Mouse (Mus musculus): Measurements from ENCODE around the gene Fat3. TPM values are rescaled to one million over a fixed set of nuclear protein-coding genes. Genes with fewer than 3 reads are reported as not detected.

Gene Fat3
- polyA plus RNA-seq, 1 experiment from 2014 or later = 16.8 TPM

DNA sequence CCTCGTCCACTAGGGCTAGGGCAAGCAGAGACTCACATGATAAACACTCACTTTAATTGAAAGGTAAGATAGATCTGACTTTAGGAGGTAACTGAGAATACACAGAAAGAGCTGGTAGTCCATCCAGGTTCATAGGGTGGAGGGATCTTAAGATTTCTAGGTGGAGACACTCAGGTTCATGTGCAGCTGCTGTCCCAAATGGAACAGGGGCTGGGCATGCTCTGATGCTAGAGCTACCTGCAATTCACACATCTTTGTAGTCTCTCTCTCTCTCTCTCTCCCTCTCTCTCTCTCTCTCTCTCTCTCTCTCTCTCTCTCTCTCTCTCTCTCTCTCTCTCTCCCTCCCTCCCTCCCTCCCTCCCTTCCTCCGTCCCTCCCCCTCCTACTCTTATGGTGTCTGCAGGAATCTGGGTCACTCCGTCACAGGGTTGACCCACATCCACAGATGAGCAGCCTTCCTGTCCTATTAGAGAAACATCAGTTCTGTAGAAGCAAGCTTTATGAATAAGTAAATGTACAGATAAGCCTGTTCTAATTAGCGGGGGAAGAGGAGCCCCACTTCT is 148.5 kb downstream of the Fat3 start:
- WGBS = 39% methylated on average over 3 of the region's 4 CpGs
- no peak overlapping the region for H3K9ac ChIP-seq (ENCODE audit: low read length)
- no peaks in the 10 kb centered on the region for H3K9me3 ChIP-seq (ENCODE audit: control insufficient read depth, low read length)
- DNase-seq (ENCODE audit: low spot score) (no peak), ATAC-seq (ENCODE audit: insufficient read depth, low FRiP score, low TSS enrichment) (peak; percentile 40; the same call in 1 of the 2 replicates)
- H3K36me3 ChIP-seq (ENCODE audit: control insufficient read depth, insufficient read depth, low read length) = no peaks in the 10 kb centered on the region
- H3K27ac ChIP-seq (ENCODE audit: low read depth, low read length) = no peak overlapping the region
- H3K4me1 ChIP-seq (ENCODE audit: control insufficient read depth, insufficient read depth, low read length) = peaks cover 11% of the 10 kb centered on the region; the same call in 1 of the 2 replicates
- no peaks in the 10 kb centered on the region for H3K27me3 ChIP-seq (ENCODE audit: control insufficient read depth, insufficient read depth, low read length)
- no peak overlapping the region for H3K4me2 ChIP-seq (ENCODE audit: low read depth)
- H3K4me3 ChIP-seq (ENCODE audit: low read depth, low read length) = no peak overlapping the region

DNA sequence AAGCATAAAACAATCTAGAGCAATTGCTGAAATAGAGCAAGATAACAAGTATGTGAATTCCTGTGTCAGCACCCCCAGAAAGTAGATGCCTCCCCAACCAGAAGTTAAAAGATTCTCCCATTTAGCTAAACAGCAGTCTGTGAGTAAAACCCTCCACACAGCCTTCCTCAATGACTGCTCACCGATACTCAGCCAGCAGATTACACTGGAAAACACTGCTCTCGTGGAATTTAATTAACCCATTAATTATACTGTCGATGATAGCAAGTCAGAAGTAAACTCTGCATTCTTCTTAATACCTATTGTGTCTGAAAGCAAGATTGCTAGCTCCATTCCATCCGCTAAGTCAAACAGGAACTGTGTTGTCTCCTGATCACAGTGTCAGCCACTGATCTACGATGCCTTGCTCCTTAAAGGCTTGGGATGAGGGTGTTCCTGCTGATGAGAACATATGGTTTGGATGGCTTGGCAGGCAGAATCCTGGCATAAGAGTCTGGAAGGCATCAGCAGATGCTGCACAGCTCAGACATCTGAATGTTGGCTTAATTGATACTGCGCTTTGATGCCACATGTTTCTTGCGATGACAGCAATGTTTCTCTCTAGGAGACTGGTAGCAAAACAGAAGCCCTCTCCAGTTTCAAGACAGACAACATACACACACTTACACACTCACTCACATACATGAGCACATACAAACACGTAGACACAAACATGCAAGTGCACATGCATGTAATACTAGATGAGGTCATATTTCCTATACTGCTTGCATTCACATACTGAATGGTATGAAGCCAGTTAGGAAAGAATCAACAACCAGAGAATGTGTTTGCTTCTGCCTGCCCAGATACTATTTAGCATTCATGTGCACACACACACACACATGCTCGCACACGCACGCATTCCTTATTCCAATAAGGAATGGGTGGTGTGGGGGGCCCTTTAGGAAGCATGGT is 155.9 kb downstream of the Fat3 start:
- Histone ChIP-seq H3K36me3 (ENCODE audit: control insufficient read depth, insufficient read depth, low read length) (no peaks in the 10 kb centered on the region), H3K4me2 (ENCODE audit: low read depth) (no peak overlapping the region), H3K9ac (ENCODE audit: low read length) (no peak overlapping the region), H3K9me3 (ENCODE audit: control insufficient read depth, low read length) (no peaks in the 10 kb centered on the region), H3K4me3 (ENCODE audit: low read depth, low read length) (no peak overlapping the region), H3K27me3 (ENCODE audit: control insufficient read depth, insufficient read depth, low read length) (no peaks in the 10 kb centered on the region), H3K27ac (ENCODE audit: low read depth, low read length) (no peak overlapping the region), H3K4me1 (ENCODE audit: control insufficient read depth, insufficient read depth, low read length) (0 out of 2 replicates have a peak, but pooled peaks cover 2% of the 10 kb centered on the region)
- DNase-seq (ENCODE audit: low spot score) = no peak
- no peak for ATAC-seq (ENCODE audit: insufficient read depth, low FRiP score, low TSS enrichment)
- WGBS = 66% methylated on average over 11 of the region's 11 CpGs

DNA sequence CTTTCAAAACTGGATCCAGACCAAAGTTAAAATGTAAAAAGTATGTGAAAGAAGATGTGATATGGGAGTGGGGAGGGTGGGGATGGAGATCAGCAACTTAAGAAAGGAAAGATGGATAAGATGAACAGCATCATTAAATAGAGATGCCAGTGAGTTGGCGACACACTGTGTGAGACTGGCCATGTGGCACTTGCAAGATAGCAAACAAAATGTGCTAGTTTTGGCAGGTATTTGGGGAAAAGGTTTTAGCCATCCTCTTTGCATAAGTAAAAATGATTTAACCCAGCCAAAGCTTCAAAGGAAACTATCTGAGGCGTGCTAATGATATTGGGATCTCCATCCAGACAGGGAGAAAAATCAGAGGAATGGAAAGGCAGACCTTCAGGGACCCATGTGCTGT is 157.9 kb downstream of the Fat3 start:
- Histone ChIP-seq H3K27me3 (ENCODE audit: control insufficient read depth, insufficient read depth, low read length) (no peaks in the 10 kb centered on the region), H3K4me1 (ENCODE audit: control insufficient read depth, insufficient read depth, low read length) (0 out of 2 replicates have a peak, but pooled peaks cover 2% of the 10 kb centered on the region), H3K9ac (ENCODE audit: low read length) (no peak overlapping the region), H3K9me3 (ENCODE audit: control insufficient read depth, low read length) (no peaks in the 10 kb centered on the region), H3K27ac (ENCODE audit: low read depth, low read length) (no peak overlapping the region), H3K4me3 (ENCODE audit: low read depth, low read length) (no peak overlapping the region), H3K4me2 (ENCODE audit: low read depth) (no peak overlapping the region), H3K36me3 (ENCODE audit: control insufficient read depth, insufficient read depth, low read length) (no peaks in the 10 kb centered on the region)
- WGBS = 78% methylated on average over 2 of the region's 2 CpGs
- ATAC-seq (ENCODE audit: insufficient read depth, low FRiP score, low TSS enrichment) (no peak), DNase-seq (ENCODE audit: low spot score) (no peak)

DNA sequence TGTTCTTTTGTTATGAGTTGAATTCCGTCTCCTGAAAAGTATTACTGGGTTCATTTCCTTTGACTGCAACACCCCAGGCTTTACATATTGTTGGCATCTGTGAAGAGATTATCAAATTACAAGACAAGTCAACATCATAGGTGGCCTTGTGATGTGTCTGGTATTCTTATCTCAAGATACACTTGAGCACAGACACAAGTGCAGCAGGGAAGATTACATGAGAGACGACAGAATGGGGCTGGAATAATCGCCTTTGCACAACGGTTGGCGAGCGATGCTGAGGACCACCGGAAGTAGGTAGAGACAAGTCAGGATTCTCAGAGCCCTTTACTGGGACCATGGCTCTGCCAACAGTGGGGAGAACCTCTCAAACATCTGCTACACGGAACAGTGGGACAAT is 158.5 kb downstream of the Fat3 start:
- DNase-seq (ENCODE audit: low spot score) = no peak
- Histone ChIP-seq H3K36me3 (ENCODE audit: control insufficient read depth, insufficient read depth, low read length) (no peaks in the 10 kb centered on the region), H3K4me2 (ENCODE audit: low read depth) (no peak overlapping the region), H3K4me1 (ENCODE audit: control insufficient read depth, insufficient read depth, low read length) (0 out of 2 replicates have a peak, but pooled peaks cover 2% of the 10 kb centered on the region), H3K9me3 (ENCODE audit: control insufficient read depth, low read length) (no peaks in the 10 kb centered on the region), H3K4me3 (ENCODE audit: low read depth, low read length) (no peak overlapping the region), H3K27me3 (ENCODE audit: control insufficient read depth, insufficient read depth, low read length) (no peaks in the 10 kb centered on the region), H3K9ac (ENCODE audit: low read length) (no peak overlapping the region), H3K27ac (ENCODE audit: low read depth, low read length) (no peak overlapping the region)
- no peak for ATAC-seq (ENCODE audit: insufficient read depth, low FRiP score, low TSS enrichment)
- 85% methylated on average over 8 of the region's 8 CpGs for WGBS

DNA sequence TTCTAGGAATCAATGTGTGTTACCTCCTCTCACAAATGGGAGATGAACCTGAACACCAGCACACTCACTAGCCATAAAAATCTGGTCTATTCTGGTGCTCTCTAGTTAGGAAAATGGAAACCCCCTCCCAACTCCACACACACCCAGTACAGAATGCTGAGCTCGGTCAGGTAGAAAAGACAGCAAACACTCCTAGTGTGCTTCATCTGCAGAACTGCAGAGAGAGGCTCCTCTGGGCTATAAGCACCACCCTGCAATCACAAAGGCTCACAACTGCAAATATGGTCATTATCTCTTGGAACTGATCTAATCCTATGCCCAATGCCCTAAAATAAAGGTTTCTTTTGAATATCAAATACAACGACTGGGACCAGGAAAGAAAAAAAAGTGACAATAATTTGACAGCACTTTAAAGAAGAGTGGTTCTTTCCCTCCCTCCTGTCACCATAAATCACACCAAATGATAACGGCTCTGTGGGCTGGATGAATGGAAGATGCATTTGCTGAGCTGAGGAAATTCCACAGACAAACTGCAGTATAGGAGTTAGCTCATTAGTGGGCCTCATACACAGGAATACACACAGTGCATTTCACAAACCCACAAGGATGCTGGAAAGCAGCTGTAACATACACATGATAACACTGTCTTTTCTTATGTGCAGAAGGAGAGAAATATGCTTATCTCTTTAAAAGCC is 170.6 kb downstream of the Fat3 start:
- ATAC-seq (ENCODE audit: insufficient read depth, low FRiP score, low TSS enrichment) (no peak), DNase-seq (ENCODE audit: low spot score) (no peak)
- Histone ChIP-seq H3K4me1 (ENCODE audit: control insufficient read depth, insufficient read depth, low read length) (no peaks in the 10 kb centered on the region), H3K36me3 (ENCODE audit: control insufficient read depth, insufficient read depth, low read length) (no peaks in the 10 kb centered on the region), H3K9ac (ENCODE audit: low read length) (no peak overlapping the region), H3K4me3 (ENCODE audit: low read depth, low read length) (no peak overlapping the region), H3K4me2 (ENCODE audit: low read depth) (no peak overlapping the region), H3K27ac (ENCODE audit: low read depth, low read length) (no peak overlapping the region), H3K9me3 (ENCODE audit: control insufficient read depth, low read length) (no peaks in the 10 kb centered on the region), H3K27me3 (ENCODE audit: control insufficient read depth, insufficient read depth, low read length) (no peaks in the 10 kb centered on the region)
- WGBS = 17% methylated on average over 3 of the region's 3 CpGs

DNA sequence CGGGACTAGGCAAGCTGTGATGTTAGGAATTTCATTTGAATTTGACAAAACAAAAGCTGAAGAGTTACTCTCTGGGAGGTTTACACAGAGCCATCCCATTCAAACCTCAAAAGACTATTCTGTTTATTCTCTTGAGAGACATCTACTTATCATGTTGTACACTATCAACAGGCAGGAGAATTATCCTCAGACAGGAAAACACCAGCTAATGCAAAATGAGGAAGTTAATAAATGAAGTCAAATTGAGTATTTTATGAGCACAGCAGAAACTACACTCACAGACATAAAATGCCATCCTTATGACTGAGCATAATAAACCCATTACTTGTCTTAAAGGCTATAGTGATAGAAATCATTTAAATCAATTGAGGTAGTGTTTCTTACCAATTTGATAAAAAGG is 182.1 kb downstream of the Fat3 start:
- ATAC-seq (ENCODE audit: insufficient read depth, low FRiP score, low TSS enrichment) (no peak), DNase-seq (ENCODE audit: low spot score) (no peak)
- no peak overlapping the region for H3K27ac ChIP-seq (ENCODE audit: low read depth, low read length)
- H3K36me3 ChIP-seq (ENCODE audit: control insufficient read depth, insufficient read depth, low read length) = no peaks in the 10 kb centered on the region
- no peak overlapping the region for H3K4me3 ChIP-seq (ENCODE audit: low read depth, low read length)
- no peak overlapping the region for H3K4me2 ChIP-seq (ENCODE audit: low read depth)
- no peaks in the 10 kb centered on the region for H3K4me1 ChIP-seq (ENCODE audit: control insufficient read depth, insufficient read depth, low read length)
- WGBS = 83% methylated on average over 1 of the region's 1 CpGs
- H3K9ac ChIP-seq (ENCODE audit: low read length) = no peak overlapping the region
- no peaks in the 10 kb centered on the region for H3K27me3 ChIP-seq (ENCODE audit: control insufficient read depth, insufficient read depth, low read length)
- H3K9me3 ChIP-seq (ENCODE audit: control insufficient read depth, low read length) = no peaks in the 10 kb centered on the region

DNA sequence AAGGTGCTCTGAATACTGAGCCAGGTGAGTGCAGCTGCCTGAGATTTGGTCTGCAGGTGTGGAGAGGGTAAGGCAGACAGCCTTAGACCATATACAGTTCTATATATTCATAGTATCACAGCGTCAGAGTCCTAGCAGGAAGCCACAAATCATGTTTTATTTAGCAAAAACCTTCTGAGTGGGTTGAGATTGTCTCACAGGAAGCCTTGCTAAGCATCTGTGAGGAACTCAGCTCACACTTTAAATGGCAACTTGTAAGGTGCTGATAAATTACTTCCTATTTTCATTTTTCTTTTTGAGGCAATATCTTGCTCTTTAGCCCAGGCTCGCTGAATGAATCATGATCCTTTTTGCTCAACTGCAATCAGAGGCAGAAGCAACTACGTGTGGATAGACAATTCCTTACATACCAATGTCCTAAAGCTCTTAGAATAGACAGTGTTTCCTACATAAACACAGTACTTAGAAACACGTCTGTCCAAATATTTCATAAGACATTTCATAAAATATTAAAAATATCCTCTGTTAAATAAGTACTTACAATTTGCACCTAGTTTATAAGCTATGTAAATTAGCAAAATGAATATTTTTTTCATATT is 188.4 kb downstream of the Fat3 start:
- ATAC-seq (ENCODE audit: insufficient read depth, low FRiP score, low TSS enrichment) (no peak), DNase-seq (ENCODE audit: low spot score) (no peak)
- peaks cover 13% of the 10 kb centered on the region; the same call in 1 of the 2 replicates for H3K4me1 ChIP-seq (ENCODE audit: control insufficient read depth, insufficient read depth, low read length)
- H3K9me3 ChIP-seq (ENCODE audit: control insufficient read depth, low read length) = no peaks in the 10 kb centered on the region
- no peak overlapping the region for H3K4me2 ChIP-seq (ENCODE audit: low read depth)
- no peaks in the 10 kb centered on the region for H3K27me3 ChIP-seq (ENCODE audit: control insufficient read depth, insufficient read depth, low read length)
- H3K36me3 ChIP-seq (ENCODE audit: control insufficient read depth, insufficient read depth, low read length) = no peaks in the 10 kb centered on the region
- no peak overlapping the region for H3K4me3 ChIP-seq (ENCODE audit: low read depth, low read length)
- no peak overlapping the region for H3K27ac ChIP-seq (ENCODE audit: low read depth, low read length)
- 72% methylated on average over 4 of the region's 4 CpGs for WGBS
- H3K9ac ChIP-seq (ENCODE audit: low read length) = no peak overlapping the region

All from neural tube, embryonic 11.5 days (tissue).